Mouse (Mus musculus): ENCODE measurements around the gene Tacr1.
"Not testable (repeated sequence)": the region's sequence is repeated elsewhere in the genome, so short reads cannot be mapped to it uniquely, and the experiment has no call there.

The Tacr1 gene

GRCm38 (mm10) chr6:82401595-82402451 lies at the start of gene Tacr1:
Gene Tacr1 (plus strand): TSS chr6:82402334.
- DNase-seq (ENCODE audit: low read depth, low spot score): no peak

DNA sequence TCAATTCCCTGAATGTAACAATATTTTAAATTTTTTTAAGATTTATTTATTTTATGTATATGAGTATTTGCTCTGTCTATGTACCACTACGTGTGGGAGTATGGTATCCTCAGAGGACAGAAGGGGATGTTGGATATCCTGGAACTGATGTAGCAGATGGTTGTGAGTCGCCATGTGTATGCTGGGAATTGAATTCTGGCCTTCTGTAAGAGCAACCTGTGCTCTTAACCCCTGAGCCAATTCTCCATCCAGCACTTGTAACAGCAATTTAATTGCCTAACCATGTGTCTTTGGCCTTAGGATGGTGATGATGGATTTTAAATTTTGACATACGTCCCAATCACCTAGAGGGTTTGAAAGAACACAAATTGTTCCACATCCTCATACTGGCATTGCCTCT lies 26.0 kb upstream of the Tacr1 start:
- DNase-seq (ENCODE audit: low read depth, low spot score): no peak

DNA sequence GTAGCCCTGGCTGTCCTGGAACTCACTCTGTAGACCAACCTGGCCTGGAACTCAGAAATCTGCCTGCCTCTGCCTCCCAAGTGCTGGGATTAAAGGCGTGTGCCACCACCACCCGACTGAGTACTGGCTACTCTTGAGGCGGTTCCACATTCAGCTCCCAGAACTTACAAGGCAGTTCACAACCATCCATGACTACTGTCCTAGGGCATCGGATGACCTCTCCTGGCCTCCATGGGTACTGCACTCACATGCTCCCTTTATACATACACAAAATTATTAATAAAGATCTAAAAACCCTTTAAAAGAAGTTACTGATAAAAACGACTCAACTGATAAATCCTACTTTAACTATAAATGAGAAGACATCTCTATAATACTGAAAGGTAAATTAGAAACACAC lies 18.6 kb upstream of the Tacr1 start:
- no peak for DNase-seq (ENCODE audit: low read depth, low spot score)

- DNase-seq (ENCODE audit: low read depth, low spot score): no peak
Observed at GRCm38 (mm10) chr6:82402501-82403495, 664 bp downstream of the Tacr1 start.

GRCm38 (mm10) chr6:82418367-82418766 lies 16.2 kb downstream of the Tacr1 start:
- DNase-seq (ENCODE audit: low read depth, low spot score): no peak

DNA sequence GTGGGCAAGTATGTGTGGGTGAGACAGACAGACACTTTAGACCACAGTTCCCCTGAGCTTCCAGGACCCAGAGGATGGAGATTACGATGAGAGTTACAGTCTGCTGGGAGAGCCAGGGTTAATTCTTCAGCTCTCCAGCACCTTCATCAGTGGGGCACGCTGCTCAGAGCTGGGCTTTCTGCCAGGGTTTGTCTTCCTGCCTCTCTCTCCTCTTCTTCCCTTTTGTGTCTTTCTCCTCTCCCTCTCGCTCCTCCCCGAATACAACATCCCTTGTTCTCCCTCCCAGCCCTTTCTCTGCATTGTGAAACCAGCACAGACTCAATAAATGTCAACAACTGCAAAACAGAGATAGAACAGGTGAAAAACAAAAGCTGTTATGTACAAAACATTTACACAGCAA lies 18.1 kb downstream of the Tacr1 start:
- DNase-seq (ENCODE audit: low read depth, low spot score): no peak

DNA sequence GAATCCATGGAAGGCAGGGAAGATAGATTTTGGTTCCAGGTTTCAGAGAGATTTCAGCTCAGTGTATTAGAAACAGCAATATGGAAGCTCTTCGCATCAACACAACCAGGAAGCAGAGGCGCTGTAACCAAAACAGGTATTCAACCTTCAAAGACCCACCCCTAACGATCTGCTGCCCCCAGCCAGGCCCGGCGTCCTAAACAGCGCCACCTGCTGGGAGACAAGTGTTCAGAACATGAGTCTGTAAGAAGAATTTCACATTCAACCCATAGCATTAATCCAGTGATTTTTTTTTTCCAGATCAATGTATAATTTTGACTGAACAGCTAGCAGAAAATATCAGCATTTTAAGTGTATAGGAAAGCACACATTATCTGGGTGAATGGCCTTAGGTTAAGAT lies 26.8 kb downstream of the Tacr1 start:
- peak; percentile 1 for DNase-seq (ENCODE audit: low read depth, low spot score)

- no peak for DNase-seq (ENCODE audit: low read depth, low spot score)
Observed at GRCm38 (mm10) chr6:82429766-82430165, 27.6 kb downstream of the Tacr1 start.

DNA sequence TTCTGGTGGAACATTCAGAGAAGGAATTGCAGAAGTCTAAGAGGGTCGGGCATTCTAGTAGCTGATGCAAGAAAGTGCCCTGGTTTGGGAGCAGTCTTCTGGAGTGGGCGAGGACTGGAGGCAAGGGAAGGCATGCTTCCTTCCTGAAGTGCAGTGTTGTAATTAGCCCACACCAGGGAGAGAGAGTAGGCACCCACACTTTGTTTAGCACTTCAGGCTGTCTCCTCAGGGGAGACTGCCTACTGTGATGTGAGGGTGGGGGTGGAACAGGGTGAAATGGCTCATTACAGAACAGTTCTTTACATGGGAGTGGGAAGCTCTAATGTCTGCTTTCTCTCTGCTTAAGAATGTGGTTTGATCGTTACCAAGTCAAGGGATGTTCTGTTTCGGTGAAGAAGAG lies 35.0 kb downstream of the Tacr1 start:
- DNase-seq (ENCODE audit: low read depth, low spot score): no peak

GRCm38 (mm10) chr6:82452206-82453095 lies 50.3 kb downstream of the Tacr1 start:
- not testable (repeated sequence) for DNase-seq (ENCODE audit: low read depth, low spot score)

- no peak for DNase-seq (ENCODE audit: low read depth, low spot score)
Observed at GRCm38 (mm10) chr6:82455245-82455644, 53.1 kb downstream of the Tacr1 start.

GRCm38 (mm10) chr6:82457163-82457763 lies 55.1 kb downstream of the Tacr1 start:
- no peak for DNase-seq (ENCODE audit: low read depth, low spot score)

DNA sequence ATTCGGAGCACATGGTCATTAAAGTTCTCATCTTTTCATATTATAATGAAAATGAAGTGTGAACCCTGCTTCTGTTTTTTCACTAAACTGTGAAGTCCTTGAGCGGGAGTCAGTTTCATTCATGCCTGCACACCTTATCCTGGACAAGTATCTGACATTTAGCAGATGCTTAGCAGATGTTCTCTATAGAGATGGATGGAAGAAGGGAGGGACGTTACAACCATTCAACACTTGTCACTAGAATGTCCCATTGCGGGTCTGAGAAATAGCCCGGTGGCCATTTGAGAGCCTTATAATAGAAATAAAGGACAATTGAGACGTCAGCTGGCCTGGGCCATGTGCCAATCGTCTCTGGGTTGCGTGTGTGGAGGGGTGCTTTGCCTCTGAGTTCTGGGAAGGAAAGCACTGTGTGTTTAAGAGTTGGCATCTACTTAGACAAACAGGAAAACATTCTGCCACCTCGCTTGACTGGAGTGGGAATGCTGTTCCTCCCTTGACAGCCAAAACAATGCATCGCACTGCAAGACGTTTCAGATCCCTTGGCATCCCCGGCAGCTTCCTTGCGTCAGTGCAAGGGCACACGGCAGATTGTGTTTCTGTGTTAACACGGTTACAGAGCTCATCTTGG lies 56.7 kb downstream of the Tacr1 start:
- DNase-seq (ENCODE audit: low read depth, low spot score): no peak

- no peak for DNase-seq (ENCODE audit: low read depth, low spot score)
Observed at GRCm38 (mm10) chr6:82463171-82463570, 61.0 kb downstream of the Tacr1 start.

- DNase-seq (ENCODE audit: low read depth, low spot score): no peak
Observed at GRCm38 (mm10) chr6:82474477-82474876, 72.3 kb downstream of the Tacr1 start.

DNA sequence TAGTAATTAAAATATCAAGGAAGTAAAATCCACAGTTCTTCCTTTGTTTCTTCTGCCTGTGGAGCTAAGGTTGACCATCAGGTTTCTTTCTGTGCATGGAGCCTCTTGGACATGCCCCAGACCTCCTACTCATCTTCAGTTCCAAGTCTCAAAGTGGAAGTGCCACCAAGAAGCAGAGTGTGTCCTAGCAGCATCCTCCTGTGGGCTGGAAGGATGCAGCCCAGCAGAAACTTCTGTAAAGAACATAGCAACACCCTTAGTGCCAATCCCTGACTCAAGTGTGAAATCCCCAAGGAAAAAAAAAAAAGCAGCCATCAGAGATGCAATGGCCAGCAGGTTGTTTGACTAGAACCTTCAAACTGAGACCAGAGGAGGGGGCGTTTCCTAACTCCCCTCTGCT lies 81.7 kb downstream of the Tacr1 start:
- no peak for DNase-seq (ENCODE audit: low read depth, low spot score)

GRCm38 (mm10) chr6:82494481-82494880 lies 92.3 kb downstream of the Tacr1 start:
- DNase-seq (ENCODE audit: low read depth, low spot score): no peak

GRCm38 (mm10) chr6:82510843-82511416 lies 108.8 kb downstream of the Tacr1 start:
- DNase-seq (ENCODE audit: low read depth, low spot score): no peak

DNA sequence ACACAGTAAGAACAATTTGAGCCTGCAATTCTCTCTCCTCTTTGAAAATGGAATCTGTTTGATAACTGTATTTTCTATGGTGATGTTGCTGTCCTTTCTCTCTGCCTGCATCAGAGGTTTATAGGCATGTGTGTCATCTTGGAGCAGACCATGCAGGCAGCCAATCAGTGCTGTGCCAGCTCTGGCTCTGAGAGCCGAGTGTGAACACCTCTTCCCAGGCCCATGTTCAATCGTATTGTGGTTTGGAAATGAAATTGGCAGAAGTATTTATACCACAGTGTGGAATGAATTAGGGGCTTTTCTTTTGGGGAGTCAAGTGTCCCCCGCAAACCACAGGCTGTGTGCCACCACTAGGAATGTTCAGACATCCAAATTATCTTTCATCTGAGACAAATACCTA lies 117.5 kb downstream of the Tacr1 start:
- DNase-seq (ENCODE audit: low read depth, low spot score): no peak

DNA sequence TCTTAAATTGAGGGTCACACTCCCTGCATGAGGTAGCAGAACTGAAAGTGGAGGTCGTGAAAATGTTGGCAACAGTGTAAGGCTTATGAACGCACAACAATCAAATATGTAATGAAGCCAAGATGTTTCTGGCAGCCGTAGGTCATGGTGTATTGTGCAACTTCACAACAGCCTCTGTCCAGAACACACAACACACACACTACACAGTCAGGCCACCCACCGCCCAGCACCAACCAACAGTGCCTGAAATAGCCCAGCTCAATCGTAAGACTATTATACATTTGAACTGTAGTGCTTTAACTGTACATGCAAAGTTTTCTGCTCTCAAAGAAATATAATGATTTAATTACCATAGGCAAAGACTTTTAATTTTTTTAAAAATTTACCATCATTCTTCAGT lies 120.4 kb downstream of the Tacr1 start:
- DNase-seq (ENCODE audit: low read depth, low spot score): no peak

All from CD4-positive, CD25-positive, alpha-beta regulatory T cell, adult 2 months (primary cell).